In genomic region chr5:67300926-67301597, GRCm38 (mm10) we compare ENCODE assay signal across 23 mouse cellular contexts. TPM values are rescaled to one million over a fixed set of nuclear protein-coding genes. Genes with fewer than 3 reads are reported as not detected.
DNase-seq lines count a peak whose midpoint lies in the region; ATAC-seq and TF ChIP-seq lines count a peak whose summit lies in the region.
"Had no signal": no experiment of that assay in that cellular context is flagged by ENCODE, and none has a peak within 500 bp of the region (broad histone marks: within the 10 kb centered on the region; RNA-seq: fewer than 3 reads in every experiment).

No protein-coding gene starts in this region.

- no peaks in the 10 kb centered on the region for H3K79me2 ChIP-seq in liver, adult 2 months (ENCODE audit: control insufficient read depth, insufficient read depth, low read length)

- H3K4me1 ChIP-seq in liver, adult 2 months (ENCODE audit: control insufficient read depth, insufficient read depth, low read length) = peaks cover 26% of the 10 kb centered on the region
- H3K4me1 ChIP-seq in liver, embryonic 11.5 days (replicated peaks; ENCODE audit: control insufficient read depth, insufficient read depth, low read length) = no peaks in the 10 kb centered on the region
- 0 out of 2 replicates have a peak, but pooled peaks cover 4% of the 10 kb centered on the region for H3K4me1 ChIP-seq in kidney, postnatal 0 days (replicated peaks; ENCODE audit: insufficient read depth, low read length)
- H3K4me1 ChIP-seq: embryonic facial prominence, embryonic 15.5 days; heart, embryonic 10.5 days; heart, embryonic 15.5 days had no signal

- no peak for TF ChIP-seq POLR2A in liver, adult 2 months (IDR thresholded peaks at IDR 0.05; ENCODE audit: extremely low read depth, insufficient read depth, low read length)

- H3K9me3 ChIP-seq in liver, embryonic 11.5 days (ENCODE audit: control insufficient read depth, low read length) = no peaks in the 10 kb centered on the region
- no peaks in the 10 kb centered on the region for H3K9me3 ChIP-seq in kidney, postnatal 0 days (replicated peaks; ENCODE audit: low read length)
- H3K9me3 ChIP-seq: embryonic facial prominence, embryonic 15.5 days; forebrain, embryonic 10.5 days; heart, embryonic 10.5 days; heart, embryonic 15.5 days; hindbrain, embryonic 10.5 days had no signal

- H3K4me3 ChIP-seq in liver, adult 2 months (ENCODE audit: insufficient read depth, low read depth, low read length) = no peak overlapping the region
- H3K4me3 ChIP-seq in liver, embryonic 11.5 days (ENCODE audit: low read depth, low read length) = no peak overlapping the region
- no peak overlapping the region for H3K4me3 ChIP-seq in kidney, postnatal 0 days (replicated peaks; ENCODE audit: low read depth, low read length)
- no peak overlapping the region for H3K4me3 ChIP-seq in left cerebral cortex, adult 2 months
- H3K4me3 ChIP-seq: embryonic facial prominence, embryonic 15.5 days; erythroblast, embryonic 14.5 days; forebrain, embryonic 10.5 days; heart, embryonic 10.5 days; heart, embryonic 15.5 days; hindbrain, embryonic 10.5 days had no signal

- DNase-seq in liver, adult 2 months (ENCODE audit: extremely low read depth, low read depth, low spot score) = peak; percentile 88
- DNase-seq in liver, embryonic 11.5 days (ENCODE audit: low spot score) = no peak
- DNase-seq in kidney, adult 8-10 months = peak; percentile 59 to 63
- peak; percentile 21 for DNase-seq in kidney, postnatal 0 days (ENCODE audit: low spot score)
- peak; percentile 52 to 67 for DNase-seq in kidney, postnatal 36 days
- DNase-seq in cerebellum, adult 11 months = no peak
- no peak for DNase-seq in left cerebral cortex, adult 2 months (ENCODE audit: extremely low spot score in 1 of 2, low spot score in 2 of 2)
- no peak for DNase-seq in embryo, embryonic 10.5 days (ENCODE audit: low spot score)
- DNase-seq: adrenal gland, postnatal 14 days; cerebellum, adult 18-20 months; cerebellum, adult 9-11 months; embryo, embryonic 11 days; gastrocnemius, postnatal 10 days had no signal

- intact Hi-C loops in left cerebral cortex, adult 2 months (cut with DNase I) = no loop called here

- no peak overlapping the region for H3K9ac ChIP-seq in liver, adult 2 months (ENCODE audit: low read depth, low read length)
- H3K9ac ChIP-seq in liver, embryonic 11.5 days (ENCODE audit: low read depth, low read length) = no peak overlapping the region
- H3K9ac ChIP-seq in kidney, postnatal 0 days (ENCODE audit: low read depth, low read length) = no peak overlapping the region
- H3K9ac ChIP-seq: embryonic facial prominence, embryonic 15.5 days; heart, embryonic 15.5 days; hindbrain, embryonic 14.5 days had no signal

- H3K4me2 ChIP-seq in liver, embryonic 11.5 days = no peak overlapping the region
- H3K4me2 ChIP-seq in kidney, postnatal 0 days (ENCODE audit: low read length) = no peak overlapping the region
- H3K4me2 ChIP-seq: embryonic facial prominence, embryonic 15.5 days; heart, embryonic 15.5 days; hindbrain, embryonic 14.5 days had no signal

- H3K27ac ChIP-seq in liver, adult 2 months (replicated peaks; ENCODE audit: insufficient read depth, low read depth, low read length) = peak overlapping the region; percentile 96
- H3K27ac ChIP-seq in liver, embryonic 11.5 days (ENCODE audit: low read depth, low read length) = no peak overlapping the region
- H3K27ac ChIP-seq in kidney, postnatal 0 days = peak overlapping the region; percentile 73
- no peak overlapping the region for H3K27ac ChIP-seq in left cerebral cortex, adult 2 months
- H3K27ac ChIP-seq: embryonic facial prominence, embryonic 15.5 days; forebrain, embryonic 10.5 days; heart, embryonic 10.5 days; heart, embryonic 15.5 days; hindbrain, embryonic 10.5 days; hindbrain, embryonic 14.5 days had no signal

- no peak for TF ChIP-seq CTCF in liver, adult 2 months (IDR thresholded peaks at IDR 0.05; ENCODE audit: low read depth, low read length)
- TF ChIP-seq CTCF in kidney, postnatal 0 days (IDR thresholded peaks at IDR 0.05; ENCODE audit: low read depth) = no peak
- no peak for TF ChIP-seq CTCF in left cerebral cortex, adult 2 months (IDR thresholded peaks at IDR 0.05)

- ATAC-seq in liver, embryonic 11.5 days (replicated peaks; ENCODE audit: low FRiP score) = no peak
- peak; percentile 50; the same call in 1 of the 2 replicates for ATAC-seq in kidney, postnatal 0 days (replicated peaks; ENCODE audit: low FRiP score, low read depth)
- ATAC-seq: activated CD4-positive, CD25-positive, alpha-beta regulatory T cell, adult 4 months; forebrain, embryonic 14.5 days; Patski had no signal

- H3K27me3 ChIP-seq in liver, adult 2 months (ENCODE audit: control insufficient read depth, insufficient read depth, low read length) = no peaks in the 10 kb centered on the region
- H3K27me3 ChIP-seq in liver, embryonic 11.5 days (replicated peaks; ENCODE audit: control insufficient read depth, insufficient read depth, low read length) = no peaks in the 10 kb centered on the region
- no peaks in the 10 kb centered on the region for H3K27me3 ChIP-seq in kidney, postnatal 0 days (ENCODE audit: insufficient read depth, low read length)
- H3K27me3 ChIP-seq: embryonic facial prominence, embryonic 15.5 days; heart, embryonic 15.5 days; Patski had no signal

- H3K36me3 ChIP-seq in liver, adult 2 months (ENCODE audit: control insufficient read depth, insufficient read depth, low read length) = no peaks in the 10 kb centered on the region
- no peaks in the 10 kb centered on the region for H3K36me3 ChIP-seq in liver, embryonic 11.5 days (ENCODE audit: control insufficient read depth, insufficient read depth, low read length)
- no peaks in the 10 kb centered on the region for H3K36me3 ChIP-seq in kidney, postnatal 0 days (ENCODE audit: insufficient read depth, low read length)
- H3K36me3 ChIP-seq: embryonic facial prominence, embryonic 15.5 days; heart, embryonic 10.5 days; heart, embryonic 15.5 days had no signal

- WGBS in liver, adult 2 months = 55% methylated on average over 8 of the region's 8 CpGs
- 89% methylated on average over 8 of the region's 8 CpGs for WGBS in liver, embryonic 11.5 days
- WGBS in kidney, postnatal 0 days = 50% methylated on average over 8 of the region's 8 CpGs

RNA-seq across cellular contexts. Expression of gene Slc30a9, which starts 5.7 kb away (rescaled TPM):
- total RNA-seq in liver, adult 2 months (2014; rRNA removed) = 34.8 and 35.0 TPM in 2 replicates
- polyA plus RNA-seq in liver, adult 2 months (2012; rRNA removed) = 18.9 and 19.2 TPM in 2 replicates
- polyA plus RNA-seq in liver, embryonic 11.5 days (2014; fragmentation: Nextera tagmentation; extraction: Ambion mirVana) = 98.6 and 104 TPM in 2 replicates
- polyA plus RNA-seq in kidney, postnatal 0 days (2015; fragmentation: Nextera tagmentation; extraction: Ambion mirVana) = 121 and 129 TPM in 2 replicates
- total RNA-seq in left cerebral cortex, adult 2 months (2021) = 100 to 1,000 TPM; 168 to 178 TPM

RNA-seq across cellular contexts. Expression of gene Tmem33, which starts 40.7 kb away (rescaled TPM):
- total RNA-seq in liver, adult 2 months (2014; rRNA removed) = 35.8 and 49.9 TPM in 2 replicates
- polyA plus RNA-seq in liver, adult 2 months (2012; rRNA removed) = 169 and 198 TPM in 2 replicates
- 122 and 138 TPM in 2 replicates for polyA plus RNA-seq in liver, embryonic 11.5 days (2014; fragmentation: Nextera tagmentation; extraction: Ambion mirVana)
- polyA plus RNA-seq in kidney, postnatal 0 days (2015; fragmentation: Nextera tagmentation; extraction: Ambion mirVana) = 120 and 121 TPM in 2 replicates
- total RNA-seq in left cerebral cortex, adult 2 months (2021) = 10 to 100 TPM; 90.2 to 92.8 TPM

Comparison
In these comparisons a context has a peak if more than half of its experiments do, and no peak if none do; other contexts are left out.
1. DNase-seq: peak in liver, adult 2 months (single experiment), kidney, adult 8-10 months (2 of 2), kidney, postnatal 0 days (single experiment) and kidney, postnatal 36 days (2 of 2); none in liver, embryonic 11.5 days (single experiment), cerebellum, adult 11 months (single experiment), left cerebral cortex, adult 2 months (0 of 2) and embryo, embryonic 10.5 days (single experiment).
2. H3K27ac ChIP-seq: peak in liver, adult 2 months (single experiment) and kidney, postnatal 0 days (single experiment); none in liver, embryonic 11.5 days (single experiment) and left cerebral cortex, adult 2 months (single experiment).